Mouse (Mus musculus) heart, adult 2 months (tissue): Measurements from ENCODE around the gene Ciita. TPM values are rescaled to one million over a fixed set of nuclear protein-coding genes. Genes with fewer than 3 reads are reported as not detected.
A peak's percentile ranks its signal among the peaks of the same experiment; 100 is the strongest.

Experiments used
- DNase-seq, 2 experiments: peaks; one replicate each; pipeline ENCODE4 v3.0.0; 2021
- H3K27ac ChIP-seq: fragments of 200-600 bp; 2 replicates; pipeline ENCODE4 v1.8.1; 2022
- H3K27me3 ChIP-seq: fragments of 200-500 bp; 2 replicates; pipeline ENCODE4 v1.6.1; 2012; ENCODE audit warnings: mild to moderate bottlenecking, low read length, inconsistent platforms, mixed read lengths; ENCODE audit not compliant: control insufficient read depth, insufficient read depth
- H3K36me3 ChIP-seq: fragments of 200-500 bp; 2 replicates; pipeline ENCODE4 v1.6.1; 2012; ENCODE audit warnings: low read length, inconsistent platforms; ENCODE audit not compliant: control insufficient read depth, insufficient read depth
- H3K4me1 ChIP-seq: fragments of 200-500 bp; 2 replicates; pipeline ENCODE4 v1.6.1; 2011; ENCODE audit warnings: low read length; ENCODE audit not compliant: control insufficient read depth, insufficient read depth
- H3K4me3 ChIP-seq: fragments of 200-600 bp; 2 replicates; pipeline ENCODE4 v1.8.1; 2022
- H3K79me2 ChIP-seq: fragments of 200-500 bp; replicated peaks from 2 replicates; pipeline ENCODE4 v1.6.1; 2012; ENCODE audit warnings: mild to moderate bottlenecking, inconsistent platforms, low read length, moderate library complexity, mixed read lengths; ENCODE audit not compliant: control insufficient read depth, insufficient read depth
- H3K9ac ChIP-seq: fragments of 200-500 bp; 2 replicates; pipeline ENCODE4 v1.6.1; 2012; ENCODE audit warnings: low read depth, mild to moderate bottlenecking, control low read depth, inconsistent platforms, low read length, mixed read lengths
- CTCF ChIP-seq: fragments of 200-600 bp; IDR thresholded peaks from 2 replicates; pipeline ENCODE4 v1.8.1; 2022; ENCODE audit warnings: antibody characterized with exemption, mild to moderate bottlenecking, moderate library complexity
- EP300 ChIP-seq: fragments of 200-500 bp; IDR thresholded peaks from 2 replicates; pipeline ENCODE4 v1.6.1; 2011; ENCODE audit warnings: low read depth, low read length, control low read depth; ENCODE audit not compliant: insufficient read depth
- POLR2A ChIP-seq: fragments of 200-500 bp; IDR thresholded peaks from 2 replicates; pipeline ENCODE4 v1.6.1; 2011; ENCODE audit warnings: mild to moderate bottlenecking, low read depth, low read length, control low read depth; ENCODE audit not compliant: insufficient read depth
- WGBS: fragments of 180-500 bp; shearing (Covaris S2); methylation state at CpG from one replicate; pipeline ENCODE4 v1.1.7; 2018; 5-methylcytosine and 5-hydroxymethylcytosine counted together
- intact Hi-C: fragments of 180-260 bp; cut with DNase I; formaldehyde crosslinking; loops from one replicate; pipeline ENCODE4 v1.15.1; 2025
- polyA plus RNA-seq: library from polyadenylated mRNA; depleted of rRNA; stranded (reverse); fragments of >200 nt; gene quantifications from 2 replicates; pipeline ENCODE4 v1.2.3, GENCODE M21; 2012
- total RNA-seq, 2 experiments: library from RNA; stranded (reverse); gene quantifications; 2 replicates each; pipeline ENCODE4 v1.2.3; 2021

Ciita gene
- total and polyA plus RNA-seq, 3 experiments, result 0.41 to 2.0 (median 0.50) TPM

DNA sequence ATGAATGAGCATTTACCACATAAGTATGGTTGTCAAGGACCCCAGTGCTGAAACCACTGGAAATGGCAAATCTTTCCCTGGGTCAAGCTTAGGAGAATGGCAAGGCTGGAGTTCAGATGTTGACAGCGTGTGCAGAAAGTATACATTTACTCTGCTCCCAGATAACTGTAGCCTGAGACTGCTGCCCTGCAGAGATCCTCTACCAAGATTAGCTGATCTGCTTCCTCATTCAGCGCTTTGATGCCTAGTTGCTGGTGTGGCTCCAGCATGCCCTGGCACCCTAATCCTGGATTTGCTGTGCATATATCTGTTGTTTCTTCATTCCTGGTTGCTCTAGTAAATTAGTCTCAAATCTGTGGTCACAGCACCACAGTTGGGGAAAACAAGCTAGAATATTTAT, 74.0 kb downstream of the Ciita start:
- H3K4me1 ChIP-seq, result peaks cover 5% of the 10 kb centered on the region; the same call in 1 of the 2 replicates
- H3K27ac ChIP-seq, result no peak overlapping the region
- TF ChIP-seq POLR2A (no peak), CTCF (no peak), EP300 (no peak)
- WGBS, result 87% methylated on average over 2 of the region's 2 CpGs
- H3K9ac ChIP-seq, result no peak overlapping the region
- no peak overlapping the region for H3K4me3 ChIP-seq
- intact Hi-C loops, result no loop called here
- no peak for DNase-seq
- peaks cover 7% of the 10 kb centered on the region for H3K79me2 ChIP-seq
- H3K36me3 ChIP-seq, result no peaks in the 10 kb centered on the region
- no peaks in the 10 kb centered on the region for H3K27me3 ChIP-seq

DNA sequence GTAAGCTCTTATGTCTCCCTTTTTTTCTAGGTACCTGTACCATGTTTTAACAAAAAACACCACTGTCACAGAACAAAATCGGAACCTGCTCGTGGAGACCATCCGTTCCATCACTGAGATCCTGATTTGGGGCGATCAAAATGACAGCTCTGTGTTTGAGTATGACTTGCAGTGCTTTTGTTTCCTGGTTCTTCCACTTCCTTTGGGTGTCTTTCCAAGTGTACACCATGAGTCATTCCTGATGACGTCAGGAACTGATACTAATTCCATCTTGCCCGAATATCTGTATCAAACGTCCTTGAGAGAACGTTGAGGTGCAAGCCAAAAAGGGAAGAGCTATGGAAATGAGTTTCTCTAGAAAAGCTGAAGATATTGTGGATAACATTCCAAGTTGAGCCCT, 80.1 kb downstream of the Ciita start:
- Histone ChIP-seq H3K4me3 (no peak overlapping the region), H3K79me2 (peaks cover 1% of the 10 kb centered on the region; the same call in 1 of the 2 replicates), H3K27ac (no peak overlapping the region), H3K9ac (no peak overlapping the region), H3K4me1 (peaks cover 5% of the 10 kb centered on the region), H3K36me3 (peaks cover 16% of the 10 kb centered on the region; the same call in 1 of the 2 replicates), H3K27me3 (no peaks in the 10 kb centered on the region)
- DNase-seq, result no peak
- TF ChIP-seq POLR2A, result no peak
- no peak for TF ChIP-seq EP300
- no peak for TF ChIP-seq CTCF
- WGBS, result 28% methylated on average over 8 of the region's 8 CpGs
- intact Hi-C loops, result no loop called here

GRCm38 (mm10) chr16:10565278-10565885, 85.5 kb downstream of the Ciita start:
- intact Hi-C loops, result loop anchor here (2.0 kb wide), 1 partner anchor 219 kb away; the partner anchor contains the start of gene Socs1
- peak; percentile 63 to 74 for DNase-seq
- WGBS, result 29% methylated on average over 4 of the region's 4 CpGs
- Histone ChIP-seq H3K4me1 (peaks cover 3% of the 10 kb centered on the region; the same call in 1 of the 2 replicates), H3K4me3 (no peak overlapping the region), H3K9ac (no peak overlapping the region), H3K79me2 (no peaks in the 10 kb centered on the region), H3K27me3 (no peaks in the 10 kb centered on the region), H3K36me3 (peaks cover 8% of the 10 kb centered on the region; the same call in 1 of the 2 replicates), H3K27ac (no peak overlapping the region)
- no peak for TF ChIP-seq POLR2A
- peak; percentile 70 for TF ChIP-seq EP300
- TF ChIP-seq CTCF, result peak; percentile 97; the same call in 1 of the 2 replicates

DNA sequence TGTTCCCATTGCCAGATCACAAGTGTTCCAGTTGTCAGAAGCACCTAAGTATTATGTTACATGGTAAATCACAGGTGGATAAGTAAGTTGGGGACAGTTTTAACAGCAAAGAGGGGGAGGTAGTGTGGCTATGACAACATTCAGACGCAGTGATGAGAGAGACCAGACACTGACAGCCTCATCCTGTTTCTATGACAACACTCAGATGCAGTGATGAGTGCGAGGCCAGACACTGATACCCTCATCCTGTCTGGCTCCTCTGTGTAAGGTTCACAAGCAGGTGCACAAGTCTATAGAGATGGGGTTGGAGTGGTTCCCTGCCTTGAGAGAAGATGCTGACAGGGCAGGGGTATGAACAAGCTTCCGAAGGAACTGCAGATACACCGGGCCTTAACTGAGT, 87.3 kb downstream of the Ciita start:
- TF ChIP-seq EP300 (no peak), CTCF (no peak), POLR2A (no peak)
- Histone ChIP-seq H3K4me3 (no peak overlapping the region), H3K4me1 (peaks cover 5% of the 10 kb centered on the region; the same call in 1 of the 2 replicates), H3K79me2 (no peaks in the 10 kb centered on the region), H3K9ac (no peak overlapping the region), H3K27ac (no peak overlapping the region), H3K36me3 (peaks cover 4% of the 10 kb centered on the region; the same call in 1 of the 2 replicates), H3K27me3 (no peaks in the 10 kb centered on the region)
- DNase-seq, result no peak
- 93% methylated on average over 4 of the region's 4 CpGs for WGBS
- intact Hi-C loops, result no loop called here

- 60% methylated on average over 5 of the region's 5 CpGs for WGBS
- TF ChIP-seq CTCF (no peak), EP300 (no peak), POLR2A (no peak)
- H3K36me3 ChIP-seq, result peaks cover 4% of the 10 kb centered on the region; the same call in 1 of the 2 replicates
These were observed 90.0 kb downstream of the Ciita start for GRCm38 (mm10) chr16:10569809-10570395.

GRCm38 (mm10) chr16:10570708-10571107, 90.8 kb downstream of the Ciita start:
- Histone ChIP-seq H3K9ac (no peak overlapping the region), H3K27ac (no peak overlapping the region), H3K79me2 (no peaks in the 10 kb centered on the region), H3K27me3 (no peaks in the 10 kb centered on the region), H3K36me3 (peaks cover 4% of the 10 kb centered on the region; the same call in 1 of the 2 replicates), H3K4me1 (peaks cover 4% of the 10 kb centered on the region), H3K4me3 (no peak overlapping the region)
- WGBS, result 42% methylated on average over 1 of the region's 1 CpGs
- peak; percentile 74 for TF ChIP-seq CTCF
- no peak for TF ChIP-seq POLR2A
- peak; percentile 48 to 66 for DNase-seq
- intact Hi-C loops, result loop anchor here (1.0 to 2.0 kb wide), 2 partner anchors 276 to 298 kb away; no protein-coding TSS in a partner anchor

More at GRCm38 (mm10) chr16:10569809-10570395, 90.0 kb downstream of the Ciita start:
- Histone ChIP-seq H3K27ac (no peak overlapping the region), H3K79me2 (no peaks in the 10 kb centered on the region), H3K9ac (no peak overlapping the region), H3K27me3 (no peaks in the 10 kb centered on the region), H3K4me3 (no peak overlapping the region), H3K4me1 (peaks cover 5% of the 10 kb centered on the region)
- no peak for DNase-seq
- intact Hi-C loops, result loop anchor here (1.0 to 2.0 kb wide), 2 partner anchors 277 to 298 kb away; no protein-coding TSS in a partner anchor
